Mouse (Mus musculus) left cerebral cortex, adult 8-10 months (tissue): ENCODE measurements around the gene Unc13a. TPM values are rescaled to one million over a fixed set of nuclear protein-coding genes. Genes with fewer than 3 reads are reported as not detected.

Source experiments
- DNase-seq, 2 experiments: peaks; one replicate each; pipeline ENCODE4 v3.0.0; 2022; ENCODE audit warnings: low spot score in 2 of 2
- total RNA-seq, 4 experiments: library from RNA; stranded (reverse); gene quantifications; 2 replicates each; pipeline ENCODE4 v1.2.4; 2022

Unc13a gene
- total RNA-seq, 4 experiments from 2014 or later: 237 to 269 (median 246) TPM

- DNase-seq: no peak
These were observed 16.1 kb upstream of the Unc13a start for GRCm38 (mm10) chr8:71687616-71688015.

- DNase-seq: no peak
These were observed 14.7 kb upstream of the Unc13a start for GRCm38 (mm10) chr8:71686143-71686734.

DNA sequence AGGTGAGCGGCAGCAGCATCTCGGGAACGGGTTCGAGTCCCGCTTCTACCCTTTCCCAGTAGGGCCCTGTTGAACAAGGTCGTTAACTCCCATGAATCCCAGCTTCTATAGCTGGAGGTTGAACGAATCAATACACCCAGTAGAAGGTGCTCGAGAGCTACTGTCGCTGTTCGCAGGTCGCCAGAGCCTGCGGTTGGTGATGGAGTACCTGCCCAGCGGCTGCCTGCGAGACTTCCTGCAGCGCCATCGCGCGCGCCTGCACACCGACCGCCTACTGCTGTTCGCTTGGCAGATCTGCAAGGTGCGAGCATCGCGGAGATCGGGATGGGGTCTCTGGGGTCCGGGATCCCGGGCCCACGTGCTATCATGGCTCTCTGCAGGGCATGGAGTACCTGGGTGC, 14.0 kb upstream of the Unc13a start:
- no peak for DNase-seq

GRCm38 (mm10) chr8:71684701-71685100, 13.1 kb upstream of the Unc13a start:
- DNase-seq: no peak

GRCm38 (mm10) chr8:71682832-71683231, 11.3 kb upstream of the Unc13a start:
- no peak for DNase-seq

DNA sequence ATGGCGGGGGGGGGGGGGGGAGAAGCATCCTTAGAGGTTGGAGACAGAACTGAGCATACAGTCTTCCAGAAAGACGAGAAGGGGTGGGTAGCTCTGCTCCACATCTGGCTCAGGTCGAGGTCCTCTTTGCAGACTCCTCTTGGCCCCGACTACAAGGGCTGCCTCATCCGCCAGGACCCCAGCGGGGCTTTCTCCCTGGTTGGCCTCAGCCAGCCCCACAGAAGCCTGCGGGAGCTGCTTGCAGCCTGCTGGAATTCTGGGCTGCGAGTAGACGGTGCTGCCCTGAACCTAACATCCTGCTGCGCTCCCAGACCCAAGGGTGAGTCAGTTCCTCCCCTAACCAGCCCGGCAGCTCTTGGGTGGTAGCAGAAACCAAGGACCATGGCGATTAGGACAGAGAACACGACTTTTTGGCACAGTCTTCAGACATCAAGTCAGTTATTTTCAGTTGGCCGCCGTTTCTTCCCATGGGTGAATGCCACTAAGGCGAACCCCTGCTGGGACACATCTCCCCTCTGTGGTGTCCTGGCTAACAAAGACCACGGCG, 9.9 kb upstream of the Unc13a start:
- no peak for DNase-seq

DNA sequence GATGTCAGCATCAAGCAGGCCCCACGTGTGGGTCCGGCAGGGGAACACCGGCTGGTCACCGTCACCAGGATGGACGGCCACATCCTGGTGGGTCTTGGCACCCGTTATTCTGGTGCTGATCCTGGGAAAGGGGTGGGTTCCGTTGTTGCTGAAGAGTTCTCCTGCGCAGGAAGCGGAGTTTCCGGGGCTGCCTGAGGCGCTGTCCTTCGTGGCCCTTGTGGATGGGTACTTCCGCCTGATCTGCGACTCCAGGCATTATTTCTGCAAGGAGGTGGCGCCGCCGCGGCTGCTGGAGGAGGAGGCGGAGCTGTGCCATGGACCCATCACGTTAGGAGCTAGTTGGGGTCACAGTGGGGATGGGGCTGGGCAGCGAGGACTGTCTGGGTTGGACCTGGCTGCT, 8.9 kb upstream of the Unc13a start:
- DNase-seq: no peak

DNA sequence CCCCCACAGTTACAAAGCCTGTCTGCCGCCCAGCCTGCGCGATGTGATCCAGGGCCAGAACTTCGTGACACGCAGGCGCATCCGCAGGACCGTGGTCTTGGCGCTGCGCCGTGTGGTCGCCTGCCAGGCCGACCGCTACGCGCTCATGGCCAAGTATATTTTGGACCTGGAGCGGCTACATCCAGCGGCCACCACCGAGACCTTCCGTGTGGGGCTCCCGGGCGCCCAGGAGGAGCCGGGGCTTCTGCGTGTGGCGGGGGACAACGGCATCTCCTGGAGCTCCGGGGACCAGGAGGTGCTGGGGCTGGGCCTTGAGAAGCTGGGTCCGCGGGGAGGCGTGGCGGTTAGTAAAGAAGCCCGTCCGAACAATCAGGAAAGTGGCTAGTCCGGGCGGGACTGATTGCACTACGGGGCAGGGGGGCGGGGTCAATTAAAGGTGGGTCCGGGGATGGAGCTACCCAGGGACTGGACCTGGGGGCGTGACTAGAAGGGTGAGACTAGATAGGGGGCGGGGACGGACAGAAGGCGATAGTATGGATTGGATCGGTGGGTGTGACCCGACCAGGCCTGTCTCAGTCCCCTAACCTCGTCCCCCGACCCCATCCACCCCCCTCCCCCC, 8.1 kb upstream of the Unc13a start:
- DNase-seq: no peak

DNA sequence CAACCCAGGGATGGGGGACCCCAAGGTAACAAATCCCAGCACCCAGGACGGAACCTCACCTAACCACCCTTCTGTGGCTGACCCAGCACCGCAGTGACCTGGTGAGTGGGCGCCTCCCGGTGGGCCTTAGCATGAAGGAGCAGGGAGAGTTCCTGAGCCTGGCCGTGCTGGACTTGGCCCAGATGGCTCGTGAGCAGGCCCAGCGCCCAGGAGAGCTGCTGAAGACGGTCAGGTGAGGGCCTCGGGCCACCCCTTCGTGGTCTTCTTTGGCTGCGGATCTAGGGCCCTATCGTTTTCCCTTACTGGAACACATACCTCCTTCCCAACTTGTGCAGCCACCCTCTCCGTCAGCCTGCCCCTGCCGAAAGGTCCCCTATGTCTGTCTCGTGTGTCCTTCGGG, 7.6 kb upstream of the Unc13a start:
- no peak for DNase-seq

- DNase-seq: no peak
These were observed 6.7 kb upstream of the Unc13a start for GRCm38 (mm10) chr8:71678216-71678615.

DNA sequence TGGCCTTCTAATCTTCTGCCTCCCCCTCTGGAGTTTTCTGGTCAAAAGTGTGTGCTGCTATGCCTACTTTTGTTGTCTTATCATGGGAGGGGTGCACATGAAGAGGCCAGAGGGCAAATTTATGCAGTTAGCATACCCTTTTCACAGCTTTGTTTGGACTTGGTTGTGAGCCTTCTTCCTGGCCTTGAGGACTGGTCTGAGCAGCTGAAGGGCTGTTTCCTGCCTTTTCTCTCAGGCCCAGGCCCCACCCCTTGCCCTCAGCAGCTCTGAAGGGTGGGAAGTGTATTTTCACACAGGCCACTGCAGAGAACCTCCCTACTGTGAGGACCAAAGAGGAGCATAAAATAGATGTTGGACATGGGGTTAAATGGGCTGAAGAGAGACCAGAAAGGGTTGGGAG, 6.0 kb upstream of the Unc13a start:
- no peak for DNase-seq

DNA sequence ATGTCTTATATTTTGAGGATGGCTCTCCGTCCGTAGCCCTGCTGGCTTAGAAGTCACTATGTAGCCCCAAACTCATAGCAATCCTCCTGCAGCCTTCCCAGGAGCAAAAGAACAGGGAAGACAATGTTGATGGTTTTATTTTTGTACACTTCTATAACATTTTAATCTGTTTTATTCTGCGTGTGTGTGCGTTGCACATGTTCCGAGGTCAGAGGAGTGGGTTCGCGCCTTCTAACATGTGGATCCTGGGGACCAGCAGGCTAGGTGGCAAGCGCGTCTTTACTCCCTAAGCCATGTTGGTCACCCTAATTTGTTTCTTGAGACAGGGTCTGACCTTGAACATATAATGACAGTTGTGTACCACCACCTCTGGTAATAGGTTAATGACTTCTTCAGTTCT, 5.2 kb upstream of the Unc13a start:
- DNase-seq: no peak

GRCm38 (mm10) chr8:71676020-71676741, 4.6 kb upstream of the Unc13a start, which contains the start of gene Jak3:
Gene Jak3 (plus strand): TSS chr8:71676296.
- peak in 1 of 2 experiments; percentile 47 for DNase-seq

DNA sequence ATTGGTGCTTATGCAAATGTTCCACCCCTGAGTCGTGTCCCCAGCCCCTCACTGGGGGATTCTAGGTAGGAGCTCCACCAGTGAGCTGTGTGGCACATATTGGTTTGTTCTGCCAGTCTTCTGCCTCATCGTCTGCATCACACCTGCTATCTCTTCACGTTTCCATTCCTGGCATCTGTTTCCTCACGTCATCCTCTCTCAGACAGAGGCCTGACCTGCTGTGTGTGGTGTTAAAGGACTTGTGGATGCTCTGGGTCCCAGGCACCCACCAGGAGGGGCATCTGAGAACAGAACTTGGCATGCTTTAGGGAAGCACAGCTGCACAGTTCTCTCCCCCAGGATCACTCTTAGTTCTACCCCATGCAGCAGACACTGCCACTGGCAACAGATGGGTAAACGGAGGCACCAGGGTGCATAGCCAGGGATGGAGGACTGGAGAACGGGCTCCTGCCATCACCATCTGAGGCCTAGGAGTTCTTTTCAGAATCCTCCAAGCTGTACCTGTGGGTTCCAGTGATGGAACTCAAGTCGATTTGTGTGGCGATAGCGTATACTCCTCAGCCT, 4.0 kb upstream of the Unc13a start:
- DNase-seq: no peak

DNA sequence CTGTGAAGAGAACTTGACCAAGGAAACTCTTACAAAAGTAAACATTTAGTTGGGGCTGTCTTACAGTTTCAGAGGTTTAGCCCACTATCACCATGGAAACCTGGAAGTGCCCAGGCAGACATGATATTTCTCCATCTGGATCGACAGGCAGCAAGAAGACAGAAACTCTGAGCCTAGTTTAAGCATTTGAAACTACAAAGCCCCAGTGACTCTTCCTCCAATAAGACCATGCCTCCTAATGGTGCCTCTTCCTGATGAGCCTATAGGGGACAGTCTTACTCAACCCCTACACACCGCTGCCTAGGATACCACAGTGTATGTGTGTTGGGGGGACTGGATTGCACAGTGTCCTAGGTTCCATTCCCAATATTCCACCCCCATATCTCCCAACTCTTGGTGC, 2.5 kb upstream of the Unc13a start:
- no peak for DNase-seq

GRCm38 (mm10) chr8:71672168-71672735, 695 bp upstream of the Unc13a start:
- no peak for DNase-seq

DNA sequence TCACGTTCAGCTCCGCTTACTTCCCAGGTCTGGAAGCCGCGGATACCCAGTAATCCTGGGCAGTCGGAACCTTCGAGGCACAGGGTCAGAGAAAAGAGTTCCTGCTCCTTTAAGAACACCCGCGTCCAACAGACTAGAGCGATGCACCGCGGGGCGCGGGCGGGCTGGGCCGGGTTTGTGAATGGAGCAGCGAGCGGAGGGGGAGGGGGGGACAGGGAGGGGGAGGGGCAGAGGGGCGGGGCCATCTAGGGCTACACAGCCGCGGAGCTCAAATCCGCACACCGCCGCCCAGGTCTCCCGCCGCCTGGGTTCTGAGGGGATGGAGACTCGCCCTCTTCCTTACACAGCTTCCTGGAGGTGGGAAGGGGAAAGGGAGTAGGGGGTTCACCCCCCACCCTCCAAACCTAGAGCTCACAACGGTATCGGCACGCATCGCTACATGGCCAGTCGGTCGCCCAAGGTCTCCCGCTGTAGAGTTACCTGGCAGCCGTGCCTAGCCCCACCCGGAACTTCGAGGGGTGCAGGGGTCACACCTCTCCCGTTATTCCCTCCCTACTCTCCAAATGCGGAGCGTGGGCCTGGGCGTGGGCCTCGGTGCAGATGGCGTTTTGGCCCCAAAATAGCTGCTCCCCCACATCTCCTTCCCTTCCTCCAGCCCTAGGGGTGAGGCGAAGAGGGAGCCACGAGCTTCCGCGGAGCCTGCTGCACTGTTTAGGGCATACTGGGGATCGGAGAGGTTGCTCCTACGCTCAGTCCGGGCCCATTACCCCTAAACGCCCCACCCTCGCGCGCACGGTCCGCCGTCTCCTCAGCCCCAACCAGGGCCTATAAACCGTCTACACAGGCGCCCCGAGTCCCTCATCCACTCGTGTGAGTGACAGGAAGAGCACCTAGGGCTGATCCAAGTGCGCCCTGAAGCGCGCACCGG, 672 bp downstream of the Unc13a start:
- DNase-seq: peak; percentile 71 to 73

DNA sequence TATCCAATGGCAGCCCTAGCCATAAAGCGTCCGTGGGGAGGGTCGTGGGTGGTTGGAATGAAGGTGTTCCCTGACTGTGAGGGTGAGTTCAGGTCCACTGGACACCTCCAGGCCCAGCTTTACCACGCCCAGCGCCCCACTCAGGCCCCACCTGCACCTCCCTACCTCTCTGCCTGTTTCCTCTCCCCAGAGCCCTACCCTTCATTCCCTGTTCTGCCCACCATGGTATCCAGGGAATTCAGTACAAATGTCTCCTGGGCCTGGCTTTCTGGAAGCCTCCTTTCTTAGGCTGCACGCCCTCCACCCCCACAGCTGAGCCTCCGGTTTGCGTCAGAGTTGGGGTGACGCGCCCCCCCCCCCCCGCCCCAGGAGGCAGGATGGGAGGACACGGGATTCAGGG, 1.4 kb downstream of the Unc13a start:
- no peak for DNase-seq

GRCm38 (mm10) chr8:71668220-71668975, 3.2 kb downstream of the Unc13a start:
- DNase-seq: no peak

- no peak for DNase-seq
These were observed 4.3 kb downstream of the Unc13a start for GRCm38 (mm10) chr8:71667256-71667655.
